Mouse (Mus musculus) liver, embryonic 12.5 days (tissue): ENCODE data around the gene Znhit6. TPM values are rescaled to one million over a fixed set of nuclear protein-coding genes. Genes with fewer than 3 reads are reported as not detected.
A peak's percentile ranks its signal among the peaks of the same experiment; 100 is the strongest.

Experiments used
- ATAC-seq: fragments of 200-750 bp; cut with Nextera tagmentation; 2 replicates; pipeline ENCODE4 v1.8.0; 2017; ENCODE audit warnings: moderate number of reproducible peaks, mild to moderate bottlenecking, moderate library complexity
- H3K27ac ChIP-seq: fragments of 300-500 bp; sonication (generic); 2 replicates; pipeline ENCODE4 v1.5.1; 2016; ENCODE audit warnings: mild to moderate bottlenecking
- H3K27me3 ChIP-seq: fragments of 300-500 bp; sonication (generic); replicated peaks from 2 replicates; pipeline ENCODE4 v1.6.1; 2016; ENCODE audit warnings: mild to moderate bottlenecking, moderate library complexity
- H3K36me3 ChIP-seq: fragments of 300-500 bp; sonication (generic); 2 replicates; pipeline ENCODE4 v1.6.1; 2016; ENCODE audit warnings: mild to moderate bottlenecking, moderate library complexity
- H3K4me1 ChIP-seq: fragments of 300-500 bp; sonication (generic); 2 replicates; pipeline ENCODE4 v1.6.1; 2016
- H3K4me2 ChIP-seq: fragments of 300-500 bp; sonication (generic); 2 replicates; pipeline ENCODE4 v1.6.1; 2016; ENCODE audit warnings: mild to moderate bottlenecking, moderate library complexity
- H3K4me3 ChIP-seq: fragments of 300-500 bp; sonication (generic); 2 replicates; pipeline ENCODE4 v1.5.1; 2016; ENCODE audit warnings: mild to moderate bottlenecking, moderate library complexity
- H3K9ac ChIP-seq: fragments of 300-500 bp; sonication (generic); 2 replicates; pipeline ENCODE4 v1.6.1; 2016; ENCODE audit warnings: mild to moderate bottlenecking, moderate library complexity
- H3K9me3 ChIP-seq: fragments of 300-500 bp; sonication (generic); replicated peaks from 2 replicates; pipeline ENCODE4 v1.6.1; 2016; ENCODE audit warnings: mild to moderate bottlenecking, moderate library complexity
- WGBS: fragments of 180-500 bp; shearing (Covaris S2); methylation state at CpG from one replicate; pipeline ENCODE4 v1.1.7; 2016; ENCODE audit not compliant: insufficient replicate concordance; 5-methylcytosine and 5-hydroxymethylcytosine counted together
- polyA plus RNA-seq: library from polyadenylated mRNA; unstranded; fragments of >200 nt; fragmentation: Nextera tagmentation; extraction: Ambion mirVana; gene quantifications from 2 replicates; pipeline ENCODE4 v1.2.1, GENCODE M21; 2016

The Znhit6 gene
- polyA plus RNA-seq, 1 experiment from 2014 or later = 26.1 TPM

DNA sequence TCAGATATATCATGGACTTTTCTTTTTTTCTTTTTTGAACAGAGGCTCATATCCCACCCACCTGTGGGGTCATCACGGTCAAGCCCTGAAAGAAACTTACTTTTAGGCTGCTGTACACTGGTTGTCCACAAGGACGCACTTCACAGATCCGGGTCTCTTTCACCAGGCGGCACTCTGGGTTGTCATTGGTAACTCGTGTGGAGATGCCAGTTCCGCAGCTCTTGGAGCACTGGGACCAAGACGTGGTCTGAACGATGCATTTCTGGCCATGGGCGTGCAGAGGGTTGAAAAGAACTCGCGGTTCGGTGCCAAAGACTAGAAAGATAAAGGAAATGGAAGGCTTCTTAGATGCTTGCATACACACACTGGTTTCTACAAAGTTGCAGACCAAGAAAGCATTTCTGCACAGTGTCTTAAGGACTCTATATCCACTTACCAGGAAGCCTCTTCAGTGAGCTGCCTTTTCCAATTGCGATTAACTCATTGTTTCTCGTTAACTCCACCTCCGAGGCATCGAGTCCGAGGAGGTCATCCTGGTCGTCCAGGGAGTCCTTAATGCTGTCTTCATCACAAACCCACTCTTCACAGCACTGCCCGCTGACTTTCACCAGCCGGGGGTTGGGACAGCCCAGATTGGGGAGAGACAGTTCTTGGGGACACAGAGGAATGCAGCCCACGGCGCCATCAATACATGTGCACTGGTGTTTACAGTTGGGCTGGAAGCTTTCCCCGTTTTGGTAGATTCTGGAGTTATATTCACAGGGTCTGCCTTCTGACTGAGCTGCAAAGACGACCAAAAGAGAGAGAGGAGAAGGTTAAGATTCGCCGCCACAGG, 72.3 kb downstream of the Znhit6 start:
- peaks cover 21% of the 10 kb centered on the region; the same call in 1 of the 2 replicates for H3K4me1 ChIP-seq
- H3K27ac ChIP-seq = no peak overlapping the region
- no peak for ATAC-seq
- no peaks in the 10 kb centered on the region for H3K9me3 ChIP-seq
- H3K36me3 ChIP-seq = 0 out of 2 replicates have a peak, but pooled peaks cover 3% of the 10 kb centered on the region
- peak overlapping the region; percentile 50; the same call in 1 of the 2 replicates for H3K4me3 ChIP-seq
- 28% methylated on average over 26 of the region's 26 CpGs for WGBS
- peak overlapping the region; percentile 68 for H3K4me2 ChIP-seq
- H3K27me3 ChIP-seq = peaks cover 67% of the 10 kb centered on the region
- H3K9ac ChIP-seq = peak overlapping the region; percentile 60; the same call in 1 of the 2 replicates

DNA sequence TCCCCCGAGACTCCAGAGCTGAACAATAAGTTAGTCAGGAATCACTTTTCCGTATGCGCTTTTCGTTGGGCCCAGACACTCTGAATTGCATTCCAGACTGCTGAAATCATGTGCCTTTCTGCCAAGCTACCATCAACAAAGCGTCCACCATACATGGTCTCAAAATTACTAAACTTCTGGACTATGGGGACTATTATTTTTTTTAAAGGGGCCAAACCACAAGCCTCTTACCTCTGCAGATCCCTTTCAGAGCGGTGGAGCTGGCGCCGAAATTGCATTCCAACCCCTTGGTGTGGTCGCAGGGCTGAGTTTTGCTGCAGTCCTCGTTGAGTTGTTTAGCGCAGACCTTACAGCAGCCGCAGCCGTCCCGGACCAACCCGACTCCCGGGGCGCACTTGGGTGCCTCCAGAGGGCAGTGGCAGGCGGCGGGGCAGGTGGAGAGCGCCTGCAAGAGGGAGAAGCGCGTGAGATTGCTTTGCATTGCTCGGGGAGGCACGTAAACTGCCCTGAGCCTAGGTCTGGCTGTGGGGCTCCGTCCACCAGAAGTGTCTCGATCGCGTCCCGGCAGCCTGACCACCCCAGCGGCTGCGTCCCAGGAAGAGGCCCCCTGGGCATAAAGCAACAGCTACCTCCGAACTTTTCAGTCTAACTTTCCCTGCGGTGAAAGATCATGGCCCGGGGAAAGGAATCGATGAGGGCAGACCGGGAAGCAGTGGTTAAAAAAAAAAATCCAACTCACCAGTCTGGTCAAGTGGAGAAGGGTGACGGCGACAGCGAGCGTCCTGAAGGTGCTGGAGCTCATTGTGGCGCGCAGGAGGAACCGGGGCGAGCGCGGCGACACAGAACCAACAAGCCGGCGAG, 73.2 kb downstream of the Znhit6 start:
- Histone ChIP-seq H3K4me1 (peaks cover 25% of the 10 kb centered on the region), H3K9me3 (no peaks in the 10 kb centered on the region), H3K27me3 (peaks cover 73% of the 10 kb centered on the region), H3K4me3 (peak overlapping the region; percentile 50), H3K9ac (peak overlapping the region; percentile 60), H3K27ac (peak overlapping the region; percentile 27), H3K4me2 (peak overlapping the region; percentile 68), H3K36me3 (0 out of 2 replicates have a peak, but pooled peaks cover 3% of the 10 kb centered on the region)
- ATAC-seq = no peak
- 2% methylated on average over 49 of the region's 49 CpGs for WGBS

DNA sequence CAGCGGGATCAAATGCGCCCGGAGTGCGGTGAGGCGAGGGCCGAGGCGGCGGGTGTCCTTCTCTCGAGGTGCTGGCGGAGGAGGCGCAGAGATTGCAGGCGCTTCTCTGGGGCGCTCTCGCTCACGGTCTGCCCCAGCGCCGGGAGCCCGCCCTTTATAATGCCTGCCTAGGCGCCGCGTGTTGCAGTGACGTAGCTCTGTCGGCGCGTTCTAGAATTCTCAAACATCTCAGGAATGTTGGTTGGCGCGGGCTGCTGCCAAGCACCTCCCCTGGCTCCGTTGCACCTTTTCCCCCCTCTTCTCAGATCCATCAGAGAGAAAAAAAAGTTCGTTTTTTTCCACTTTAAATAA, 73.8 kb downstream of the Znhit6 start, which contains the start of gene Ccn1:
TSS of gene Ccn1 (minus strand) at position 130 of the 351 bp plus-strand sequence.
- ATAC-seq = peak; percentile 38; the same call in 1 of the 2 replicates
- Histone ChIP-seq H3K9me3 (no peaks in the 10 kb centered on the region), H3K4me3 (peak within 1 kb of the TSS; percentile 50), H3K4me2 (peak within 1 kb of the TSS; percentile 68), H3K27me3 (peaks cover 77% of the 10 kb centered on the region), H3K4me1 (peaks cover 25% of the 10 kb centered on the region), H3K9ac (peak within 1 kb of the TSS; percentile 60), H3K36me3 (0 out of 2 replicates have a peak, but pooled peaks cover 3% of the 10 kb centered on the region), H3K27ac (peak within 1 kb of the TSS; percentile 54)
- under 1% methylated on average over 27 of the region's 29 CpGs for WGBS

DNA sequence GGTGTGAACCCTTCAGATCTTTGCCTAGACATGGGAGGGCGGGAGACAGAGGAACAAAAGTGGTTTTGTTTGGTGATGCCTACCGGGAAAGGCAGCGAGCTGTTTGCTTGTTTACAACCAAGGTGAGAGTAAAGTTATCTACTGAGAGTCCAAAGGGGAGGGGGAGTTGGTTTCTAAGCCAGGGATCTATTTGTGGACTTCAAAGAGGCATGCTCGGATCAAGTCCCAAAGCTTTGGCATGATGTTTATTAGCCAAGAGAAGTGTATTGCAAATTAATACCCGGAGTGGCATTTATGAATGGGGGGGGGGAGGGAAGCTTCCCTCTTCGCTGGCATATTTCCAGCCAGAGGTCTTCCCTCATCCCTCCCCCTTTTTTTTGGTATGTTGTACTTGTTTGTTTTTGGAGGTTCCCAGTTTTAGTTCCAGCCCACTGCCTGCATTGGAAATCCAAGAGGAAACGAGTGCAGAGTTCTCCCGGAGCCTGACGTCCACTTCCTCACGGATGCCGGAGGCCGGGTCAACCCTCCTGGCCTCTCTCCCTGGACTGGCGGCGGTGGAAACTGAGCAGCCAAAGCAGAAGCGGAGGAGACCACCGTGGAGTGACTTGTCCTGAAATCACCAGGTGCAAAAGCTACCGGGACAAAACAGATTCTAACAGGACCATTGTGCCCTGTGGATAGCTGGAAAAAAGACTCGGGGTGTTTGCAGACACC, 74.5 kb downstream of the Znhit6 start:
- Histone ChIP-seq H3K9ac (0 out of 2 replicates have a peak overlapping the region, but pooled peaks have one; percentile 27), H3K27me3 (peaks cover 82% of the 10 kb centered on the region), H3K27ac (peak overlapping the region; percentile 54), H3K4me2 (peak overlapping the region; percentile 68), H3K4me3 (peak overlapping the region; percentile 50), H3K4me1 (peaks cover 25% of the 10 kb centered on the region), H3K9me3 (no peaks in the 10 kb centered on the region), H3K36me3 (0 out of 2 replicates have a peak, but pooled peaks cover 3% of the 10 kb centered on the region)
- no peak for ATAC-seq
- WGBS = 2% methylated on average over 18 of the region's 18 CpGs

DNA sequence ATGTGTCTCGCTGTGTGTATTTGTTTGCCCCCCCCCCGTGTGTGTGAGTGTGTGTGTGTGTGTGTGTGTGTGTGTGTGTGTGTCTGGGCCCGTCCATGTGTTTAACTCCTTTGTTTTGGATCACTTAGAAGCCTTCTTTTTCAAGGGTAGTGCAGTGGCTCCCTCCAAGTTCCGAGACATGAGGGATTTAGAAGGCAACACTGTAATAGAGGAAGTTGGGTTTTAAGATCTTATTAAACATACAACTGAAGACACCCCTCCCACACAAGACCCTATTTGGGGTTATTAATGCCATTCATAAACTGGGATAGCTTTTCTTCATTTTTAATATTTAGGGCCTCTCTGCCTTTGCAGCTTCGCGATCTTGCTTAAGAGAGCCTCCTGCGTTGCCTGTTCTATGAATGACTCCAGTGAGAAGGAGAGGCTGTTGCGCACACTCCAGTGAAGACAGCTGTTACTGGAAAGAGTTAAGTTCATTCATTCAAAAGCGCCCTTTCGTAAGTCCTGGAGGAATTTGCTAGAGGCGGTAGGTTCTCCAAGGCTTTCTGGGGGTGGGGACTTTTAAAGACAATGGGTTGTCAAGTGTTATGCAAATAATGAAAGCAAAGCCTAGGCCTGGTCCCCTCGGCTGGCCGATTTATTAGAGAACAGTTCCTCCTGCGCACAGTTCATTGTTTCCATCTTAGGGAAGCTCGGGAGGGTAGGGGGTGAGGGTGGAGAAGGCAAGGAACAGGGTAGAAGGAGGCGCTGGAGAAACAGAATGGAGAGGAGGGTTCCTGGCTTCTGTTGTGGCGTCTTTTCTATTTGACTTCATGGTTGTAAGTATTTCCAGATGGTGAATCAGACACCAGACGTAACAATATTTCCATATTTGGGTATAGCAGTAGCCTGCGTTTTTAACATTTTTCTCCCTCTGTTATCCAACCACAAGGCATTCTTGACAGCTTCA, 75.3 kb downstream of the Znhit6 start:
- 0 out of 2 replicates have a peak overlapping the region, but pooled peaks have one; percentile 27 for H3K9ac ChIP-seq
- peak overlapping the region; percentile 54 for H3K27ac ChIP-seq
- 9% methylated on average over 19 of the region's 19 CpGs for WGBS
- peaks cover 80% of the 10 kb centered on the region for H3K27me3 ChIP-seq
- H3K4me1 ChIP-seq = peaks cover 25% of the 10 kb centered on the region
- peak overlapping the region; percentile 68 for H3K4me2 ChIP-seq
- no peaks in the 10 kb centered on the region for H3K9me3 ChIP-seq
- H3K4me3 ChIP-seq = peak overlapping the region; percentile 50; the same call in 1 of the 2 replicates
- ATAC-seq = no peak
- H3K36me3 ChIP-seq = 0 out of 2 replicates have a peak, but pooled peaks cover 3% of the 10 kb centered on the region

DNA sequence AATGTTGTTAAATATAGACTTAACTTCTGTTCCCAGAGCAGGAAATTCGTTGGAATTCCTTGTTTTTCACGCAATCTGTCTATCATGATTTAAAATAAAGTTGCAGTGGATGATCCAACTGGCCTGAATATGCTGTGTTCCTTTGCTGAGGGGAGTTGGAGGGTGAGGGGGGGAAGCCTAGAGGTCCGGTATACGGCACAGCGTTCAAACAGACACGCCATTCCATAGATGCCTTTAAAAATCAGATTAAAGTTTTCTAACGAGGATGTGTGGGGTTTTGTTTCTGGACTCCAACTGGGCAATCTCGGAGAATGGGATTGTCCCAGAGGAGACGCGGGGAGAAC, 75.9 kb downstream of the Znhit6 start:
- peak overlapping the region; percentile 28; the same call in 1 of the 2 replicates for H3K27ac ChIP-seq
- H3K9ac ChIP-seq = 0 out of 2 replicates have a peak overlapping the region, but pooled peaks have one; percentile 23
- H3K9me3 ChIP-seq = no peaks in the 10 kb centered on the region
- H3K36me3 ChIP-seq = 0 out of 2 replicates have a peak, but pooled peaks cover 3% of the 10 kb centered on the region
- peak overlapping the region; percentile 53; the same call in 1 of the 2 replicates for H3K4me3 ChIP-seq
- WGBS = 9% methylated on average over 10 of the region's 10 CpGs
- peak overlapping the region; percentile 68 for H3K4me2 ChIP-seq
- H3K27me3 ChIP-seq = peaks cover 79% of the 10 kb centered on the region
- no peak for ATAC-seq
- H3K4me1 ChIP-seq = peaks cover 25% of the 10 kb centered on the region

DNA sequence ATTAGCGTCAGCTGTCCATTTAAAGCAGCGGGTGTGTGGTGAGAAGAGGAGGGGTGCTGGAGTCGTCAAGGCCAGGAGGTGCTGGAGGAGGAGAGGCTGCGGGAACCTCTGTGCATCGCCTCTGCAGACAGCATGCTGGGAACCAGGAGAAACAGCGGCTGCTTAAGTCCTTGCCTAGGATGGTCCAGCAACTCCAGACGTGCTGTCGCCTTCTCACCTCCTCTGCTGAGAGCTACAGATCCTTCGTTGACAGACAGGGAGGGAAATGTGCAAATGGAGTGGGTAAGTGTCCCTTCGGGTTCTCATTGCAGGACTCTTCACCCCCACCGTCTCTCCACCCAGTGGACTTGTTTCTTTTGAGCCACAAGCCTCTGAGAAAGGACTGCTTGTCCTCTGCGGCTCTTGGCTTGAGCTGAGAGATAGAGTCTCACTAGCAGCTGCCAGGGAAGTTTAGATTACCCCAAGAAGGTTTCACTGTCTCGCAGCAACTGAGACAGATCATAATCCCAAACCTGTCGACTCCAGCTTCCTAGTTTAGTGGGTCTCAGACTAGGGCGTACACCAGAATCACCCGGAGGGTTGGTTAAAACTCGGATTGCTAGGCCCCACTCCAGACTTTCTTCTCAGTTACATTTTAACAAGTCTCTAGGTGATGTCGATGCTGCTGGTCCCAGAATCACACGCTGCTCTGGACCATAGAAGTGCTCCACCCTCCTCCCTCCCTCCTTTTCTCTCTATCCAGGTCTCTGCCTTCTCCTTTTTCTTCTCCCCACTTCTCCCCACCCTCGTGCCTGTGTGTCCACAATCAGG, 76.5 kb downstream of the Znhit6 start:
- H3K27ac ChIP-seq = peak overlapping the region; percentile 28

DNA sequence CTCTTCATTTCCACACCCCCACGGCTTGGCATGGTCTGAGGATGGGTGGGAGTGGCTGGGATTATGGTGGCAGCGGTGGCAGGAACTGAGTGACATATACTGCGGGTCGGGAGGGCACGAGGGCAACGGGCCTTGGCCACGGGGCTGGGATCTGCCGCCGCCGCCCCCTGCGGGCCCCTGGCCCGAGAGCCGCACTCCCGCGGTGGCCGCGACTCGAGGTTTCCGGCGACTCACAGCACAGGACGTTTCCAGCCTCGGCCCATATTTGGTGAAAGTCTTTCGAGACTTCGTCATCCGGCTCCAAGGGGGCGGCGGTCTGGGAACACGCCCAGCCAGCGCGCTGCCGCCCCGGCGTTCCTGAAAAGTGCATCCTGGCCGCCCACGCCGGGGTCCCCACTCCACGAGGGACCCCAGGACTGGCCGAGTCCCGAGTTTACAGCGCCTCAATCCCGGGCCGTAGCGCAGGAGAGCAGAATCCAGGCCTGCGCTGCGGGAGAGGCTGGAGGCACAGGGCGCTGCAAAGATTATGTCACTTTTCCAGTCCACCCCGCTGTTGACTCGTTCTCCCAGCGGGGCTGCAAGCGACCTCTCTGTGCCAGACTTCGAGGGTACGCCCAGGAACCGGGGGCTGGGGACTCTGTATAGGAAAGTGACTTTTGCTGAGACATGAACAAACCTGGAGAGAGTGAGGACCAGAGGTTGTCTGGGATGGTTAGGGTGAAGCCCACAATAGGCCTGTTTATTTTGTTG, 77.4 kb downstream of the Znhit6 start:
- H3K4me2 ChIP-seq = peak overlapping the region; percentile 68
- WGBS = under 1% methylated on average over 46 of the region's 53 CpGs
- H3K9ac ChIP-seq = peak overlapping the region; percentile 49; the same call in 1 of the 2 replicates
- H3K27ac ChIP-seq = peak overlapping the region; percentile 28; the same call in 1 of the 2 replicates
- H3K36me3 ChIP-seq = no peaks in the 10 kb centered on the region
- H3K4me3 ChIP-seq = peak overlapping the region; percentile 53
- H3K27me3 ChIP-seq = peaks cover 68% of the 10 kb centered on the region
- ATAC-seq = peak; percentile 32
- peaks cover 25% of the 10 kb centered on the region for H3K4me1 ChIP-seq
- no peaks in the 10 kb centered on the region for H3K9me3 ChIP-seq

More for the DNA sequence above, 76.5 kb downstream of the Znhit6 start:
- no peak for ATAC-seq
- WGBS = 9% methylated on average over 20 of the region's 20 CpGs
- peak overlapping the region; percentile 68 for H3K4me2 ChIP-seq
- H3K36me3 ChIP-seq = 0 out of 2 replicates have a peak, but pooled peaks cover 1% of the 10 kb centered on the region
- no peaks in the 10 kb centered on the region for H3K9me3 ChIP-seq
- peak overlapping the region; percentile 53 for H3K4me3 ChIP-seq
- H3K27me3 ChIP-seq = peaks cover 76% of the 10 kb centered on the region
- H3K4me1 ChIP-seq = peaks cover 25% of the 10 kb centered on the region
- peak overlapping the region; percentile 49; the same call in 1 of the 2 replicates for H3K9ac ChIP-seq

DNA sequence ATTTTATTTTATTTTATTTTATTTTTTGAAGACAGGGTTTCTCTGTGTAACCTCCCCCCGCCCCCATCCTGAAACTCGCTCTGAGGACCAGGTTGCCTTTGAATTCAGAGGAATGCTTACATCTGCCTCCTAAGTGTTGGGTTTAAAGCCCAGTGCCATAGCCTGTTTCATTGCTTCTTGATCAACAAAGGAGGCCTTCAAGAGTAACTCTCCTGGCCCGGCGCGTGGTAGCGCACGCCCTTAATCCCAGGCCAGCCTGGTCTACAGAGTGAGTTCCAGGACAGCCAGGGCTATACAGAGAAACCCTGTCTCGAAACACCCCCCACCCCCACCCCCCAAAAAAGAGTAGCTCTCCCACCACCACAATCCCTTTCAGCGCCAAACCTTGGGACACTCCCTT, 78.0 kb downstream of the Znhit6 start:
- WGBS = 73% methylated on average over 9 of the region's 9 CpGs
- H3K4me3 ChIP-seq = no peak overlapping the region
- H3K4me1 ChIP-seq = peaks cover 25% of the 10 kb centered on the region
- no peaks in the 10 kb centered on the region for H3K9me3 ChIP-seq
- H3K27ac ChIP-seq = no peak overlapping the region
- ATAC-seq = no peak
- peaks cover 61% of the 10 kb centered on the region for H3K27me3 ChIP-seq
- no peak overlapping the region for H3K4me2 ChIP-seq
- H3K36me3 ChIP-seq = no peaks in the 10 kb centered on the region
- no peak overlapping the region for H3K9ac ChIP-seq
